Comparison of ENCODE assay signal across 24 mouse cellular contexts in genomic region chr2:179291958-179292357, GRCm38 (mm10).
DNase-seq lines count a peak whose midpoint lies in the region; ATAC-seq and TF ChIP-seq lines count a peak whose summit lies in the region.
"Had no signal": no experiment of that assay in that cellular context is flagged by ENCODE, and none has a peak within 500 bp of the region (broad histone marks: within the 10 kb centered on the region; RNA-seq: fewer than 3 reads in every experiment).

No protein-coding gene starts in this region.

- H3K9ac ChIP-seq in forebrain, embryonic 16.5 days (replicated peaks; ENCODE audit: low read depth, low read length) = no peak overlapping the region
- H3K9ac ChIP-seq in forebrain, embryonic 11.5 days (ENCODE audit: low read length) = no peak overlapping the region
- H3K9ac ChIP-seq in neural tube, embryonic 12.5 days = no peak overlapping the region
- no peak overlapping the region for H3K9ac ChIP-seq in hindbrain, postnatal 0 days (replicated peaks; ENCODE audit: low read length)
- H3K9ac ChIP-seq: embryonic facial prominence, embryonic 13.5 days; intestine, embryonic 15.5 days; limb, embryonic 12.5 days; liver, postnatal 0 days had no signal

- no peaks in the 10 kb centered on the region for H3K9me3 ChIP-seq in forebrain, embryonic 16.5 days (ENCODE audit: control insufficient read depth, low read length)
- H3K9me3 ChIP-seq in forebrain, embryonic 11.5 days (ENCODE audit: control insufficient read depth, low read length) = no peaks in the 10 kb centered on the region
- no peaks in the 10 kb centered on the region for H3K9me3 ChIP-seq in neural tube, embryonic 12.5 days
- no peaks in the 10 kb centered on the region for H3K9me3 ChIP-seq in hindbrain, postnatal 0 days (ENCODE audit: low read length)
- H3K9me3 ChIP-seq: embryonic facial prominence, embryonic 13.5 days; heart, embryonic 10.5 days; intestine, embryonic 15.5 days; limb, embryonic 12.5 days had no signal

- H3K36me3 ChIP-seq in forebrain, embryonic 16.5 days (ENCODE audit: control insufficient read depth, insufficient read depth) = no peaks in the 10 kb centered on the region
- no peaks in the 10 kb centered on the region for H3K36me3 ChIP-seq in forebrain, embryonic 11.5 days (ENCODE audit: control insufficient read depth, insufficient read depth, low read length)
- no peaks in the 10 kb centered on the region for H3K36me3 ChIP-seq in neural tube, embryonic 12.5 days
- H3K36me3 ChIP-seq in hindbrain, postnatal 0 days (ENCODE audit: insufficient read depth, low read length) = no peaks in the 10 kb centered on the region
- H3K36me3 ChIP-seq: embryonic facial prominence, embryonic 13.5 days; heart, embryonic 10.5 days; intestine, embryonic 15.5 days; limb, embryonic 12.5 days had no signal

- H3K27ac ChIP-seq in forebrain, embryonic 16.5 days (ENCODE audit: low read length) = no peak overlapping the region
- no peak overlapping the region for H3K27ac ChIP-seq in forebrain, embryonic 11.5 days (ENCODE audit: low read depth, low read length)
- H3K27ac ChIP-seq in neural tube, embryonic 12.5 days = 0 out of 2 replicates have a peak overlapping the region, but pooled peaks have one; percentile 32
- H3K27ac ChIP-seq in hindbrain, postnatal 0 days = no peak overlapping the region
- H3K27ac ChIP-seq: embryonic facial prominence, embryonic 13.5 days; heart, embryonic 10.5 days; intestine, embryonic 15.5 days; layer of hippocampus, adult 2 months; limb, embryonic 12.5 days had no signal

- H3K4me1 ChIP-seq in forebrain, embryonic 16.5 days (replicated peaks; ENCODE audit: control insufficient read depth, insufficient read depth, low read length) = peaks cover 18% of the 10 kb centered on the region
- peaks cover 6% of the 10 kb centered on the region; the same call in 1 of the 2 replicates for H3K4me1 ChIP-seq in forebrain, embryonic 11.5 days (replicated peaks; ENCODE audit: control insufficient read depth, insufficient read depth, low read length)
- peaks cover 28% of the 10 kb centered on the region for H3K4me1 ChIP-seq in neural tube, embryonic 12.5 days
- H3K4me1 ChIP-seq in hindbrain, postnatal 0 days (ENCODE audit: insufficient read depth, low read length) = peaks cover 33% of the 10 kb centered on the region
- H3K4me1 ChIP-seq: embryonic facial prominence, embryonic 13.5 days; heart, embryonic 10.5 days; intestine, embryonic 15.5 days had no signal

- 72% methylated on average over 8 of the region's 8 CpGs for WGBS in forebrain, embryonic 16.5 days
- 90% methylated on average over 8 of the region's 8 CpGs for WGBS in forebrain, embryonic 11.5 days
- WGBS in neural tube, embryonic 12.5 days = 55% methylated on average over 8 of the region's 8 CpGs
- 60% methylated on average over 8 of the region's 8 CpGs for WGBS in hindbrain, postnatal 0 days

- 0 out of 2 replicates have a peak, but pooled peaks have one; percentile 9 for ATAC-seq in forebrain, embryonic 16.5 days
- ATAC-seq in forebrain, embryonic 11.5 days (replicated peaks; ENCODE audit: low FRiP score) = no peak
- no peak for ATAC-seq in neural tube, embryonic 12.5 days (ENCODE audit: low FRiP score, low read depth)
- ATAC-seq in hindbrain, postnatal 0 days = no peak
- ATAC-seq: CD4-positive, CD25-positive, alpha-beta regulatory T cell, adult 4 months; intestine, embryonic 15.5 days; lung, postnatal 0 days had no signal

- no peaks in the 10 kb centered on the region for H3K27me3 ChIP-seq in forebrain, embryonic 16.5 days (replicated peaks; ENCODE audit: control insufficient read depth, insufficient read depth, low read length)
- H3K27me3 ChIP-seq in forebrain, embryonic 11.5 days (ENCODE audit: control insufficient read depth, insufficient read depth, low read length) = no peaks in the 10 kb centered on the region
- no peaks in the 10 kb centered on the region for H3K27me3 ChIP-seq in neural tube, embryonic 12.5 days (replicated peaks)
- no peaks in the 10 kb centered on the region for H3K27me3 ChIP-seq in hindbrain, postnatal 0 days (ENCODE audit: insufficient read depth, low read length)
- H3K27me3 ChIP-seq: embryonic facial prominence, embryonic 13.5 days; intestine, embryonic 15.5 days; limb, embryonic 12.5 days had no signal

- no peak for TF ChIP-seq CTCF in hindbrain, postnatal 0 days (IDR thresholded peaks at IDR 0.05; ENCODE audit: low read depth)

- no peak for DNase-seq in forebrain, embryonic 11.5 days (ENCODE audit: low spot score)
- DNase-seq in neural tube, embryonic 10.5 days (ENCODE audit: extremely low spot score, low spot score) = no peak
- peak; percentile 56 for DNase-seq in hindbrain, postnatal 0 days (ENCODE audit: low spot score)
- no peak for DNase-seq in layer of hippocampus, adult 8-10 months (ENCODE audit: low spot score in 2 of 2)
- no peak for DNase-seq in layer of hippocampus, adult 11-12 months (ENCODE audit: low spot score)
- DNase-seq in right cerebral cortex, postnatal 10 days (ENCODE audit: low spot score in 2 of 2) = no peak
- DNase-seq: cerebellum, adult 8-10 months; cerebellum, postnatal 36 days; heart, postnatal 4 days; kidney, adult 8-10 months; kidney, postnatal 14 days; layer of hippocampus, postnatal 36 days; thymus, postnatal 14 days had no signal

- no peak overlapping the region for H3K4me2 ChIP-seq in forebrain, embryonic 16.5 days (ENCODE audit: low read length)
- no peak overlapping the region for H3K4me2 ChIP-seq in forebrain, embryonic 11.5 days (ENCODE audit: low read depth, low read length, severe bottlenecking)
- H3K4me2 ChIP-seq in neural tube, embryonic 12.5 days (replicated peaks) = no peak overlapping the region
- H3K4me2 ChIP-seq in hindbrain, postnatal 0 days (ENCODE audit: low read depth, low read length) = no peak overlapping the region
- H3K4me2 ChIP-seq: embryonic facial prominence, embryonic 13.5 days; intestine, embryonic 15.5 days; limb, embryonic 12.5 days; liver, embryonic 11.5 days had no signal

- no peak overlapping the region for H3K4me3 ChIP-seq in forebrain, embryonic 16.5 days (replicated peaks; ENCODE audit: low read length)
- H3K4me3 ChIP-seq in forebrain, embryonic 11.5 days (ENCODE audit: low read depth, low read length) = no peak overlapping the region
- H3K4me3 ChIP-seq in neural tube, embryonic 12.5 days = no peak overlapping the region
- H3K4me3 ChIP-seq in hindbrain, postnatal 0 days (ENCODE audit: low read length) = no peak overlapping the region
- H3K4me3 ChIP-seq: embryonic facial prominence, embryonic 13.5 days; heart, embryonic 10.5 days; intestine, embryonic 15.5 days; layer of hippocampus, adult 2 months; limb, embryonic 12.5 days had no signal
